1 mouse cellular context compared by ENCODE assay signal in the genomic region with DNA sequence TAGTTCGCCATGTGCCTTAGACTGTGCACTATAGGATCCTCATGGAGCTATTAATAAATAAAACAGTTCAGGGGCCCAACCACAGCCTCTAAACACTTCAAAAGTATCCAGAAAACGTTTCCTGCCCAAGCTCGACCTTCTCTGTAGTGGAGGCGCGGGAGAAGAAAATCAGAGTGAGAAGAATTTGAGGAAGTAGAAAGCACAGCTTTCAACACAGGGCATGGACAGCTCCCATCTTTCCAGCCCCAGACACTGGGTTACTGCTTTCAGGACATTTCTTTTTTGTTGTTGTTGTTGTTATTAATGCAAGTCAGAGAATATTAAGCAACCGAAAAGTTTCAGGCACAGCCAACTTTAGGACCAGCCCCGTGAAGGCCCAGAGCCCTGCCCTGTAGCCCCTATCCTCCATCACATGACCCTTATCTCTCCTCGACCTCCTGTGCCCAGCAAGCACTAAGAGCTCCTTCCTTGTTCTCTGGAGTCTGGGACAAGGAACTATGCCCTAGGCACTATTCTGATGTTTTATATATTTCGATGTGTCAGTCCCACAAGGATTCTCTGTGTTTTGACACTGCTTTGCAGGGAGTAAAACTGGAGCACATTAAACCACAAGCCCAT.
TF ChIP-seq lines count a peak whose summit lies in the region.

No protein-coding gene starts in this region.

TF ChIP-seq in MEL, 35 proteins besides CTCF, POLR2A, EP300 and RAD21 (continued from another document):
- TF ChIP-seq NRF1 (IDR thresholded peaks at IDR 0.05; ENCODE audit: insufficient read depth, low read depth, low read length, poor library complexity, severe bottlenecking): no peak
- 0 out of 2 replicates have a peak, but pooled peaks have one; percentile 36 for TF ChIP-seq GATA1 (IDR thresholded peaks at IDR 0.05; ENCODE audit: low read depth, low read length)
- TF ChIP-seq ZKSCAN1 (IDR thresholded peaks at IDR 0.05; ENCODE audit: low read depth, low read length): no peak
- no peak for TF ChIP-seq CHD2 (IDR thresholded peaks at IDR 0.05; ENCODE audit: low read length)
- no peak for TF ChIP-seq POLR2AphosphoS5 (IDR thresholded peaks at IDR 0.05; ENCODE audit: borderline replicate concordance, low read depth, low read length)
TF ChIP-seq in MEL: peak in this region for 4.
